Mouse (Mus musculus) kidney, postnatal 25 days (tissue): Measurements from ENCODE around the gene Awat1.

Experiments
- DNase-seq, 2 experiments: peaks; one replicate each; pipeline ENCODE4 v3.0.0; 2021; ENCODE audit warnings: mixed read lengths in 2 of 2

Awat1 gene

DNA sequence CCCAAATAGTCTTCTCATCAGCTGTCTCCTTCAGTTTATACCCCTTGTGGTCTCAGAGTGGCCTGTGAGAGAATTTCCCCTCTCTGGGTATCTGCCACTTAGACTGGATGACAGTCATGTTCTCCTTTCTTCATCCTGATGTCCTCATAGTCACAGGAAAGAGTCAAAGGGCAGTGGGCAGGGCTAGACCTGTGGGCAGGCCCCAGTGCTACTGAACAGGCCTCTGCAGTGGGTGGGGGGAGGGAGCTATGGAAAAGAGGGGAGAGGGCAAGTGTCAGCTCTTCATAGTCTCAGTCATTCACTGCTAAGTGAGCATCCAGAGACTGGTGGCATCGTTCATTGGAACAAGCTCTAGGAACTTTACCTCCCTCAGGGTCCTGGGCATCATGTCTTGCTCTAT lies at the start of gene Awat1:
Gene Awat1 (plus strand): TSS at position 301 of the 400 bp plus-strand sequence.
- DNase-seq: no peak

DNA sequence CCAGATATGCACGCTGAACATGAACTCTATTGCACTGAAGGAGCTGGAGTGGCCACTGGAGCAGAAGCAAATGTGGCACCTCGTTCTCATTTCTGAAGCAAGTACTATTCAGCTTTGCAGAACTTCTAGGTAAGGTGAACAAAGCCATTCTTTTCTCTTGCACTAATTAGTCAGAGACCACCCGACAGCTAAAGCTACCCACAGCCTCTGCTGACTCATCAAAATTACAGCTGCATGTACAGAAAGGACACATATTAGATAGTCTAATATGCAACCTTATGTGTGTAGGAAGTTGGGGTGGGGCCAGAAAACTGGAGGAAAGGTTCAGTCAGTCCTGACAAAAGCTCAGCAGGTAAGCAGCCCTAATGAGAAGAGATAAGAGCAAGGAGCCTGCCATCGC lies 47.6 kb upstream of the Awat1 start, which contains the start of gene Dgat2l6:
Gene Dgat2l6 (plus strand): TSS at position 368 of the 400 bp plus-strand sequence.
- DNase-seq: no peak

- no peak for DNase-seq
Measured at GRCm38 (mm10) chrX:100556026-100556425, 16.0 kb upstream of the Awat1 start.

- no peak for DNase-seq
Measured at GRCm38 (mm10) chrX:100565696-100566095, 6.4 kb upstream of the Awat1 start.

- DNase-seq: no peak
Measured at GRCm38 (mm10) chrX:100594791-100595190, 22.7 kb downstream of the Awat1 start, which contains the start of gene P2ry4. Gene P2ry4 (minus strand): TSS chrX:100594869.

DNA sequence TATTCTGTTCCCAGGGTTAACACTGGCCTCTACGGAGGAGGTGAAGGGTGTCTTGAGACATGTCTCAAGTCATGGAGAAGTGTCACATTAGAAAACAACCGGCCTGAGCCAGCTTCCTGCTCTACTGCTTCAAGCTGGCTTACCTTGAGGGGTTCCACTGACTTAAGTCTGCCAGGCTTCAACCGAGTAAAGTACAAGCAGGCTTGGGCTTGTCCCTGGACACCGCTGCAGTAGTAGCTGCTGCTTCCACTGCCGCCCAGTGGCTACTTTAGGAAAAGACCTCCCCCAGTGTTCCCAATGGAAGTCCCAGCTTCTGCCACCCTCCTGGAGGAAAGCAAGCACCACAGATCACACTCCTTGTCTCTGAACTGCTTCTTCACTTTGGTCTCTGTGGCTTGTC lies 25.4 kb downstream of the Awat1 start:
- peak; percentile 63 to 68 for DNase-seq

DNA sequence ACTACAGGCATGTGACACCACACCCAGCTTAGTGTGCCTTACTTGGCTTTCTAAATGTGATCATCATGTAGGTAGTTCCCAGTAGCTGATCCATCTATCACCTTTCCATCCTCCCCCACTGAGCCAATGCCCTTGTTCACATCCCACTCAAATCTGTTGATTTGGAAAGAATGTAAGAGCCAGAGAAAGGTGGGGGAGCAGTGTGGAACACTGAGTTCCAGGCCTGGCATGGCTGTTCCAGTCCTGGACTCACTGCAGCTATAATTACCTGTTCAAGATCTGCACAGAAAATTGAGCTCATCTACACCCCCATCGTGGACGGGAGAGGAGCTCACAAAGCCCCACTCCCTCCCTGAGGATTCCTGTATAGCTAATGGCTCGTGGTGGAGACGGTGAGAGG lies 27.7 kb downstream of the Awat1 start:
- DNase-seq: no peak

GRCm38 (mm10) chrX:100605314-100605713 lies 33.3 kb downstream of the Awat1 start, which contains the start of gene Arr3:
Gene Arr3 (plus strand): TSS chrX:100605497.
- no peak for DNase-seq

DNA sequence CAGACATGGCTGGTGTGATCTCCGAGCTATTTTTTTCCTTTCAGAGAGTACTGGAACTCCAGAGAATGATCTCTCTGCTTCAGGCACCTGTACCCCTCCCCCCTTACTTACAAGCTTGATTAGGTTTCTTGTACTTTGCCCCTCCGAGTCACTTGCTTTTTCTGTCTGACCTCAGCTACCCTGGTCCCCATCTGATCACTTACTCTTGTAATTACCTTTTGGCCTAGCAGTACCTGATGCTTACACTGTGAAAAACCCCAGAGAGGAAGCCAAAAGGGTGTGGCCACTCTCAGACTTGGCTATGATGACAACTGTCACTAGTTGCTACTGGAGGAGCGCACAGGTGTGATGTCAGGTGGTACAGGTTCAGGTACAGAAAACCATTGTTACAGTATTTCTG lies 46.4 kb downstream of the Awat1 start:
- peak; percentile 5 to 37 for DNase-seq

- DNase-seq: peak; percentile 34 to 41
Measured at GRCm38 (mm10) chrX:100621366-100621765, 49.3 kb downstream of the Awat1 start.

- no peak for DNase-seq
Measured at GRCm38 (mm10) chrX:100624242-100624641, 52.2 kb downstream of the Awat1 start.

- no peak for DNase-seq
Measured at GRCm38 (mm10) chrX:100625146-100625545, 53.1 kb downstream of the Awat1 start.

- DNase-seq: no peak
Measured at GRCm38 (mm10) chrX:100625546-100625801, 53.4 kb downstream of the Awat1 start, which contains the start of gene Kif4. Gene Kif4 (plus strand): TSS chrX:100625737.

- peak; percentile 92 to 97 for DNase-seq
Measured at GRCm38 (mm10) chrX:100625802-100626793, 54.0 kb downstream of the Awat1 start, which contains the start of gene Pdzd11. Gene Pdzd11 (minus strand): TSS chrX:100626568.
